8 mouse cellular contexts compared by ENCODE assay signal in the genomic region with DNA sequence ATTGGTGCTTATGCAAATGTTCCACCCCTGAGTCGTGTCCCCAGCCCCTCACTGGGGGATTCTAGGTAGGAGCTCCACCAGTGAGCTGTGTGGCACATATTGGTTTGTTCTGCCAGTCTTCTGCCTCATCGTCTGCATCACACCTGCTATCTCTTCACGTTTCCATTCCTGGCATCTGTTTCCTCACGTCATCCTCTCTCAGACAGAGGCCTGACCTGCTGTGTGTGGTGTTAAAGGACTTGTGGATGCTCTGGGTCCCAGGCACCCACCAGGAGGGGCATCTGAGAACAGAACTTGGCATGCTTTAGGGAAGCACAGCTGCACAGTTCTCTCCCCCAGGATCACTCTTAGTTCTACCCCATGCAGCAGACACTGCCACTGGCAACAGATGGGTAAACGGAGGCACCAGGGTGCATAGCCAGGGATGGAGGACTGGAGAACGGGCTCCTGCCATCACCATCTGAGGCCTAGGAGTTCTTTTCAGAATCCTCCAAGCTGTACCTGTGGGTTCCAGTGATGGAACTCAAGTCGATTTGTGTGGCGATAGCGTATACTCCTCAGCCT. TPM values are rescaled to one million over a fixed set of nuclear protein-coding genes. Genes with fewer than 3 reads are reported as not detected.
DNase-seq lines count a peak whose midpoint lies in the region; ATAC-seq lines count a peak whose summit lies in the region.

No protein-coding gene starts in this region.

- 36% methylated on average over 9 of the region's 9 CpGs for WGBS in kidney, embryonic 16.5 days
- 32% methylated on average over 9 of the region's 9 CpGs for WGBS in embryonic facial prominence, embryonic 12.5 days
- WGBS in hindbrain, embryonic 15.5 days: 25% methylated on average over 9 of the region's 9 CpGs
- WGBS in midbrain, embryonic 14.5 days: 28% methylated on average over 9 of the region's 9 CpGs

- H3K4me3 ChIP-seq in kidney, embryonic 16.5 days (ENCODE audit: low read length): peak overlapping the region; percentile 72; the same call in 1 of the 2 replicates
- H3K4me3 ChIP-seq in embryonic facial prominence, embryonic 12.5 days: no peak overlapping the region
- H3K4me3 ChIP-seq in hindbrain, embryonic 15.5 days: peak overlapping the region; percentile 64
- H3K4me3 ChIP-seq in midbrain, embryonic 14.5 days (replicated peaks; ENCODE audit: low read depth, low read length): peak overlapping the region; percentile 61

- DNase-seq in kidney, postnatal 25 days: no peak
- DNase-seq in midbrain, embryonic 14.5 days: no peak
- no peak for DNase-seq in Muller cell, postnatal 12 days (ENCODE audit: inconsistent ontology term)
- no peak for DNase-seq in gastrocnemius, postnatal 25 days
- DNase-seq in B cell, adult 2 months: no peak

- no peak overlapping the region for H3K9ac ChIP-seq in kidney, embryonic 16.5 days (replicated peaks; ENCODE audit: low read length)
- no peak overlapping the region for H3K9ac ChIP-seq in embryonic facial prominence, embryonic 12.5 days
- peak overlapping the region; percentile 78 for H3K9ac ChIP-seq in hindbrain, embryonic 15.5 days
- 0 out of 2 replicates have a peak overlapping the region, but pooled peaks have one; percentile 75 for H3K9ac ChIP-seq in midbrain, embryonic 14.5 days (replicated peaks; ENCODE audit: low read length)

- peaks cover 50% of the 10 kb centered on the region for H3K27me3 ChIP-seq in kidney, embryonic 16.5 days (ENCODE audit: insufficient read depth, low read length)
- H3K27me3 ChIP-seq in embryonic facial prominence, embryonic 12.5 days: peaks cover 61% of the 10 kb centered on the region
- peaks cover 35% of the 10 kb centered on the region for H3K27me3 ChIP-seq in hindbrain, embryonic 15.5 days
- peaks cover 43% of the 10 kb centered on the region for H3K27me3 ChIP-seq in midbrain, embryonic 14.5 days (ENCODE audit: control insufficient read depth, insufficient read depth, low read length)

- no peaks in the 10 kb centered on the region for H3K36me3 ChIP-seq in kidney, embryonic 16.5 days (ENCODE audit: insufficient read depth, low read length)
- no peaks in the 10 kb centered on the region for H3K36me3 ChIP-seq in embryonic facial prominence, embryonic 12.5 days
- no peaks in the 10 kb centered on the region for H3K36me3 ChIP-seq in hindbrain, embryonic 15.5 days
- no peaks in the 10 kb centered on the region for H3K36me3 ChIP-seq in midbrain, embryonic 14.5 days (ENCODE audit: control insufficient read depth, insufficient read depth, low read length)

- peaks cover 20% of the 10 kb centered on the region for H3K4me1 ChIP-seq in kidney, embryonic 16.5 days (ENCODE audit: insufficient read depth, low read length)
- H3K4me1 ChIP-seq in embryonic facial prominence, embryonic 12.5 days: peaks cover 15% of the 10 kb centered on the region
- peaks cover 24% of the 10 kb centered on the region for H3K4me1 ChIP-seq in hindbrain, embryonic 15.5 days (replicated peaks)
- H3K4me1 ChIP-seq in midbrain, embryonic 14.5 days (ENCODE audit: control insufficient read depth, insufficient read depth, low read length): 0 out of 2 replicates have a peak, but pooled peaks cover 8% of the 10 kb centered on the region

- H3K27ac ChIP-seq in kidney, embryonic 16.5 days (ENCODE audit: low read length): no peak overlapping the region; the same call in 1 of the 2 replicates
- H3K27ac ChIP-seq in embryonic facial prominence, embryonic 12.5 days: no peak overlapping the region
- H3K27ac ChIP-seq in hindbrain, embryonic 15.5 days (replicated peaks): peak overlapping the region; percentile 80; the same call in 1 of the 2 replicates
- H3K27ac ChIP-seq in midbrain, embryonic 14.5 days (replicated peaks; ENCODE audit: low read depth, low read length): no peak overlapping the region

- H3K9me3 ChIP-seq in kidney, embryonic 16.5 days (ENCODE audit: low read length): no peaks in the 10 kb centered on the region
- H3K9me3 ChIP-seq in embryonic facial prominence, embryonic 12.5 days: no peaks in the 10 kb centered on the region
- H3K9me3 ChIP-seq in hindbrain, embryonic 15.5 days: no peaks in the 10 kb centered on the region
- no peaks in the 10 kb centered on the region for H3K9me3 ChIP-seq in midbrain, embryonic 14.5 days (ENCODE audit: control insufficient read depth, low read length)

- ATAC-seq in kidney, embryonic 16.5 days (ENCODE audit: low FRiP score, low TSS enrichment): no peak
- no peak for ATAC-seq in embryonic facial prominence, embryonic 12.5 days (ENCODE audit: insufficient number of reproducible peaks, insufficient read depth, low FRiP score, low TSS enrichment)
- ATAC-seq in hindbrain, embryonic 15.5 days (ENCODE audit: low FRiP score, low read depth): no peak
- no peak for ATAC-seq in midbrain, embryonic 14.5 days (ENCODE audit: low FRiP score, low TSS enrichment)

- peak overlapping the region; percentile 90 for H3K4me2 ChIP-seq in kidney, embryonic 16.5 days (replicated peaks; ENCODE audit: low read depth, low read length)
- peak overlapping the region; percentile 92 for H3K4me2 ChIP-seq in embryonic facial prominence, embryonic 12.5 days (replicated peaks)
- H3K4me2 ChIP-seq in hindbrain, embryonic 15.5 days: peak overlapping the region; percentile 87
- H3K4me2 ChIP-seq in midbrain, embryonic 14.5 days (ENCODE audit: low read length): peak overlapping the region; percentile 82

RNA-seq across cellular contexts. Expression of gene Jak3, which starts 0.6 kb away (rescaled TPM):
- 6.6 and 7.5 TPM in 2 replicates for polyA plus RNA-seq in kidney, embryonic 16.5 days (2015; fragmentation: Nextera tagmentation; extraction: Ambion mirVana)
- polyA plus RNA-seq in embryonic facial prominence, embryonic 12.5 days (2016; fragmentation: Nextera tagmentation; extraction: Ambion mirVana): 3.4 and 4.5 TPM in 2 replicates
- 6.1 and 7.0 TPM in 2 replicates for polyA plus RNA-seq in hindbrain, embryonic 15.5 days (2015; fragmentation: Nextera tagmentation; extraction: Ambion mirVana)
- polyA plus RNA-seq in midbrain, embryonic 14.5 days (2014; fragmentation: Nextera tagmentation; extraction: Ambion mirVana): 2.5 and 3.6 TPM in 2 replicates
- total RNA-seq in gastrocnemius, postnatal 25 days (2021): 1 to 10 TPM; 1.9 to 3.0 TPM

RNA-seq across cellular contexts. Expression of gene Unc13a, which starts 4.0 kb away (rescaled TPM):
- 0.55 and 0.94 TPM in 2 replicates for polyA plus RNA-seq in kidney, embryonic 16.5 days (2015; fragmentation: Nextera tagmentation; extraction: Ambion mirVana)
- polyA plus RNA-seq in embryonic facial prominence, embryonic 12.5 days (2016; fragmentation: Nextera tagmentation; extraction: Ambion mirVana): 1.9 and 2.8 TPM in 2 replicates
- polyA plus RNA-seq in hindbrain, embryonic 15.5 days (2015; fragmentation: Nextera tagmentation; extraction: Ambion mirVana): 20.8 and 24.7 TPM in 2 replicates
- 17.4 and 18.9 TPM in 2 replicates for polyA plus RNA-seq in midbrain, embryonic 14.5 days (2014; fragmentation: Nextera tagmentation; extraction: Ambion mirVana)
- under 1 TPM in 1 of 2 experiments, not detected in 1; 0.29 TPM for total RNA-seq in gastrocnemius, postnatal 25 days (2021)

RNA-seq across cellular contexts. Expression of gene Insl3, which starts 13.5 kb away (rescaled TPM):
- 1.3 and 7.7 TPM in 2 replicates for polyA plus RNA-seq in kidney, embryonic 16.5 days (2015; fragmentation: Nextera tagmentation; extraction: Ambion mirVana)
- polyA plus RNA-seq in embryonic facial prominence, embryonic 12.5 days (2016; fragmentation: Nextera tagmentation; extraction: Ambion mirVana): 0.39 and 0.50 TPM in 2 replicates
- 0.47 and 1.5 TPM in 2 replicates for polyA plus RNA-seq in hindbrain, embryonic 15.5 days (2015; fragmentation: Nextera tagmentation; extraction: Ambion mirVana)
- polyA plus RNA-seq in midbrain, embryonic 14.5 days (2014; fragmentation: Nextera tagmentation; extraction: Ambion mirVana): 0.89 TPM in 1 of 2 replicates, not detected in the other
- 1 to 10 TPM in 1 of 2 experiments, under 1 TPM in 1; 0.49 to 2.7 TPM for total RNA-seq in gastrocnemius, postnatal 25 days (2021)

RNA-seq across cellular contexts. Expression of gene B3gnt3, which starts 26.1 kb away (rescaled TPM):
- polyA plus RNA-seq in kidney, embryonic 16.5 days (2015; fragmentation: Nextera tagmentation; extraction: Ambion mirVana): 3.3 and 4.2 TPM in 2 replicates
- 0.64 and 0.67 TPM in 2 replicates for polyA plus RNA-seq in embryonic facial prominence, embryonic 12.5 days (2016; fragmentation: Nextera tagmentation; extraction: Ambion mirVana)
- polyA plus RNA-seq in hindbrain, embryonic 15.5 days (2015; fragmentation: Nextera tagmentation; extraction: Ambion mirVana): 0.45 and 0.52 TPM in 2 replicates
- polyA plus RNA-seq in midbrain, embryonic 14.5 days (2014; fragmentation: Nextera tagmentation; extraction: Ambion mirVana): 0.11 and 0.20 TPM in 2 replicates
- total RNA-seq in gastrocnemius, postnatal 25 days (2021): 1 to 10 TPM; 1.5 to 3.8 TPM

RNA-seq across cellular contexts. Expression of gene Fcho1, which starts 50.0 kb away (rescaled TPM):
- polyA plus RNA-seq in kidney, embryonic 16.5 days (2015; fragmentation: Nextera tagmentation; extraction: Ambion mirVana): 8.6 and 8.7 TPM in 2 replicates
- polyA plus RNA-seq in embryonic facial prominence, embryonic 12.5 days (2016; fragmentation: Nextera tagmentation; extraction: Ambion mirVana): 7.4 and 8.3 TPM in 2 replicates
- 77.2 and 93.0 TPM in 2 replicates for polyA plus RNA-seq in hindbrain, embryonic 15.5 days (2015; fragmentation: Nextera tagmentation; extraction: Ambion mirVana)
- 66.5 and 74.6 TPM in 2 replicates for polyA plus RNA-seq in midbrain, embryonic 14.5 days (2014; fragmentation: Nextera tagmentation; extraction: Ambion mirVana)
- total RNA-seq in gastrocnemius, postnatal 25 days (2021): not detected

Comparison
In these comparisons a context has a peak if more than half of its experiments do, and no peak if none do; other contexts are left out.
1. H3K9ac ChIP-seq: peak in hindbrain, embryonic 15.5 days (single experiment) and midbrain, embryonic 14.5 days (single experiment); none in kidney, embryonic 16.5 days (single experiment) and embryonic facial prominence, embryonic 12.5 days (single experiment).
2. Peak in every context shown above with its lines, with median percentiles within 50 percentile points of each other: H3K4me2 ChIP-seq.